Mouse (Mus musculus) stomach, embryonic 14.5 days (tissue): ENCODE measurements around the gene Slc9a9. TPM values are rescaled to one million over a fixed set of nuclear protein-coding genes. Genes with fewer than 3 reads are reported as not detected.

Experiments used
- ATAC-seq: fragments of 200-750 bp; cut with Nextera tagmentation; 2 replicates; pipeline ENCODE4 v1.8.0; 2017; ENCODE audit warnings: low read depth, moderate TSS enrichment; ENCODE audit not compliant: insufficient number of reproducible peaks, insufficient read depth, low FRiP score
- H3K27ac ChIP-seq: fragments of 300-500 bp; sonication (generic); 2 replicates; pipeline ENCODE4 v1.5.1; 2014; ENCODE audit warnings: mild to moderate bottlenecking, low read length, moderate library complexity, mixed read lengths
- H3K27me3 ChIP-seq: fragments of 300-500 bp; sonication (generic); 2 replicates; pipeline ENCODE4 v1.6.1; 2014; ENCODE audit warnings: low read length, control low read depth, mixed read lengths; ENCODE audit not compliant: control insufficient read depth, insufficient read depth
- H3K36me3 ChIP-seq: fragments of 300-500 bp; sonication (generic); 2 replicates; pipeline ENCODE4 v1.6.1; 2014; ENCODE audit warnings: mild to moderate bottlenecking, control low read depth, low read length, moderate library complexity, mixed read lengths; ENCODE audit not compliant: control insufficient read depth, insufficient read depth
- H3K4me1 ChIP-seq: fragments of 300-500 bp; sonication (generic); 2 replicates; pipeline ENCODE4 v1.6.1; 2014; ENCODE audit warnings: low read length, control low read depth, mixed read lengths; ENCODE audit not compliant: control insufficient read depth, insufficient read depth
- H3K4me2 ChIP-seq: fragments of 300-500 bp; sonication (generic); replicated peaks from 2 replicates; pipeline ENCODE4 v1.6.1; 2014; ENCODE audit warnings: low read depth, low read length, control low read depth
- H3K4me3 ChIP-seq: fragments of 300-500 bp; sonication (generic); 2 replicates; pipeline ENCODE4 v1.5.1; 2014; ENCODE audit warnings: low read depth, low read length, control low read depth
- H3K9ac ChIP-seq: fragments of 300-500 bp; sonication (generic); replicated peaks from 2 replicates; pipeline ENCODE4 v1.6.1; 2014; ENCODE audit warnings: low read depth, mild to moderate bottlenecking, control low read depth, low read length, moderate library complexity, mixed read lengths
- H3K9me3 ChIP-seq: fragments of 300-500 bp; sonication (generic); 2 replicates; pipeline ENCODE4 v1.6.1; 2016; ENCODE audit warnings: low read depth, low read length, control low read depth; ENCODE audit not compliant: control insufficient read depth
- WGBS: fragments of 180-500 bp; shearing (Covaris S2); extraction: QIAGEN DNeasy Blood & Tissue Kit; methylation state at CpG from one replicate; pipeline ENCODE4 v1.1.7; 2014; 5-methylcytosine and 5-hydroxymethylcytosine counted together
- polyA plus RNA-seq: library from polyadenylated mRNA; unstranded; fragments of >200 nt; fragmentation: Nextera tagmentation; extraction: Ambion mirVana; gene quantifications from 2 replicates; pipeline ENCODE4 v1.2.1, GENCODE M21; 2014

Gene Slc9a9
- polyA plus RNA-seq, 1 experiment from 2014 or later: 4.2 TPM

GRCm38 (mm10) chr9:95149206-95149729, 479.6 kb downstream of the Slc9a9 start:
- ATAC-seq: no peak
- H3K4me3 ChIP-seq: no peak overlapping the region
- no peak overlapping the region for H3K27ac ChIP-seq
- no peaks in the 10 kb centered on the region for H3K27me3 ChIP-seq
- no peaks in the 10 kb centered on the region for H3K36me3 ChIP-seq
- H3K9ac ChIP-seq: no peak overlapping the region
- WGBS: 84% methylated on average over 10 of the region's 10 CpGs
- H3K9me3 ChIP-seq: no peaks in the 10 kb centered on the region
- H3K4me1 ChIP-seq: no peaks in the 10 kb centered on the region
- H3K4me2 ChIP-seq: no peak overlapping the region

DNA sequence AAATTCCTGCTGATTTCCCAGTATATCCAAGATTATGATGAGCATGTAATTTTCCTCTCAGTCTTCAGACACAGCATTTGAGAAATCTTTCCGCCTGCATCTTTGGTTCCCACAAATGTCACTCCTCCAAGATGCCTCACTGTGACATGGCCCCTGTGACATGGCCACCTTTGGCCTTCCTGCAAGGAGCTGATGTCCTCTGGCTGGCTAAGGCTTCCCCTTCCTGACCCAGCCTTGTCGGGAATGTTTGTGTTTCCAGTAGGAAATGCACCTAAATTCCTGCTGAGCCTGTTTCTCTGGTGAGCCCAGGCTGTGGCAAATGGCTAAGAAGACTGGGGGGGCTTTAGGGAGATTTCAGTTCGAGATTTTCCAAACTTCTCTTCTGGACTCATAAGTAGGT, 480.4 kb downstream of the Slc9a9 start:
- no peak overlapping the region for H3K9ac ChIP-seq
- no peaks in the 10 kb centered on the region for H3K27me3 ChIP-seq
- no peaks in the 10 kb centered on the region for H3K36me3 ChIP-seq
- no peak overlapping the region for H3K4me3 ChIP-seq
- H3K4me1 ChIP-seq: no peaks in the 10 kb centered on the region
- no peak overlapping the region for H3K27ac ChIP-seq
- no peak for ATAC-seq
- no peaks in the 10 kb centered on the region for H3K9me3 ChIP-seq
- no peak overlapping the region for H3K4me2 ChIP-seq
- 42% methylated on average over 3 of the region's 3 CpGs for WGBS

GRCm38 (mm10) chr9:95150597-95150996, 480.9 kb downstream of the Slc9a9 start:
- Histone ChIP-seq H3K36me3 (no peaks in the 10 kb centered on the region), H3K4me1 (no peaks in the 10 kb centered on the region), H3K9me3 (no peaks in the 10 kb centered on the region), H3K27me3 (no peaks in the 10 kb centered on the region), H3K4me2 (no peak overlapping the region), H3K27ac (no peak overlapping the region), H3K9ac (no peak overlapping the region), H3K4me3 (no peak overlapping the region)
- ATAC-seq: no peak
- WGBS: 78% methylated on average over 3 of the region's 3 CpGs

GRCm38 (mm10) chr9:95150998-95151397, 481.3 kb downstream of the Slc9a9 start:
- ATAC-seq: no peak
- Histone ChIP-seq H3K27me3 (no peaks in the 10 kb centered on the region), H3K9ac (no peak overlapping the region), H3K4me2 (no peak overlapping the region), H3K4me1 (no peaks in the 10 kb centered on the region), H3K36me3 (no peaks in the 10 kb centered on the region), H3K27ac (no peak overlapping the region), H3K9me3 (no peaks in the 10 kb centered on the region), H3K4me3 (no peak overlapping the region)
- 67% methylated on average over 4 of the region's 4 CpGs for WGBS

- 67% methylated on average over 4 of the region's 4 CpGs for WGBS
- no peaks in the 10 kb centered on the region for H3K36me3 ChIP-seq
- ATAC-seq: no peak
- H3K4me1 ChIP-seq: no peaks in the 10 kb centered on the region
- H3K9ac ChIP-seq: no peak overlapping the region
- no peak overlapping the region for H3K4me2 ChIP-seq
- no peaks in the 10 kb centered on the region for H3K9me3 ChIP-seq
- no peaks in the 10 kb centered on the region for H3K27me3 ChIP-seq
- H3K27ac ChIP-seq: no peak overlapping the region
- no peak overlapping the region for H3K4me3 ChIP-seq
Measured at GRCm38 (mm10) chr9:95151746-95152145, 482.0 kb downstream of the Slc9a9 start.

- no peaks in the 10 kb centered on the region for H3K27me3 ChIP-seq
- ATAC-seq: no peak
- no peaks in the 10 kb centered on the region for H3K36me3 ChIP-seq
- H3K9ac ChIP-seq: no peak overlapping the region
- no peaks in the 10 kb centered on the region for H3K4me1 ChIP-seq
- H3K9me3 ChIP-seq: no peaks in the 10 kb centered on the region
- H3K27ac ChIP-seq: no peak overlapping the region
- no peak overlapping the region for H3K4me2 ChIP-seq
- no peak overlapping the region for H3K4me3 ChIP-seq
- WGBS: 73% methylated on average over 6 of the region's 6 CpGs
Measured at GRCm38 (mm10) chr9:95153966-95154365, 484.3 kb downstream of the Slc9a9 start.

GRCm38 (mm10) chr9:95157948-95158347, 488.2 kb downstream of the Slc9a9 start:
- Histone ChIP-seq H3K4me2 (no peak overlapping the region), H3K9me3 (no peaks in the 10 kb centered on the region), H3K4me1 (no peaks in the 10 kb centered on the region), H3K27me3 (no peaks in the 10 kb centered on the region), H3K27ac (no peak overlapping the region), H3K9ac (no peak overlapping the region), H3K36me3 (no peaks in the 10 kb centered on the region), H3K4me3 (no peak overlapping the region)
- ATAC-seq: no peak
- WGBS: 53% methylated on average over 4 of the region's 4 CpGs

DNA sequence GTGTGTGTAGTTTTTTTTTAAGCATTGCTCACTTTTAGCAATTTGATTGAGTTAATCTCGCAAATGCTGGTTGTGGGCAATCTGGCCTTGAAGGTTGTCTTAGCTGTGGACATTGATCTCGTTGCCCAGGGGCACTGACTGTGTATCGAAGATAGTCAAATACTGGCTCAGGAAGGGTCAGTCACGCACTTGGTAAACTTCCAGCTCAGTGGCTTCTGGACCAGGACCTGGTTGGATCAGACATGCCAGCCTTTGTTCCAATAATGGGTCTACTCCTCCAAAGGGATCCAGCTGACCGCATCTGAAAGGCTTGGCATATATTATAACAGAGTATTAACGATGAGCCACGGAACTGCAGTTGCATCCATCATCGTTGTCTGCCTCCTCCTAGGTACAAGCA, 489.2 kb downstream of the Slc9a9 start:
- 86% methylated on average over 8 of the region's 8 CpGs for WGBS
- Histone ChIP-seq H3K9me3 (no peaks in the 10 kb centered on the region), H3K27me3 (no peaks in the 10 kb centered on the region), H3K27ac (no peak overlapping the region), H3K4me3 (no peak overlapping the region), H3K4me1 (no peaks in the 10 kb centered on the region), H3K9ac (no peak overlapping the region), H3K4me2 (no peak overlapping the region), H3K36me3 (no peaks in the 10 kb centered on the region)
- no peak for ATAC-seq

GRCm38 (mm10) chr9:95160575-95161300, 491.0 kb downstream of the Slc9a9 start:
- Histone ChIP-seq H3K4me3 (no peak overlapping the region), H3K27ac (no peak overlapping the region), H3K4me2 (no peak overlapping the region), H3K9me3 (no peaks in the 10 kb centered on the region), H3K36me3 (no peaks in the 10 kb centered on the region), H3K4me1 (no peaks in the 10 kb centered on the region), H3K9ac (no peak overlapping the region), H3K27me3 (no peaks in the 10 kb centered on the region)
- whole genome bisulfite sequencing: 89% methylated on average over 7 of the region's 7 CpGs
- ATAC-seq: no peak
